Comparison of ENCODE assay signal across 16 mouse cellular contexts in genomic region chr11:11905518-11905917, GRCm38 (mm10).
"Had no signal": no experiment of that assay in that cellular context is flagged by ENCODE, and none has a peak within 500 bp of the region (broad histone marks: within the 10 kb centered on the region; RNA-seq: fewer than 3 reads in every experiment).

No protein-coding gene starts in this region.

- H3K9ac ChIP-seq: neural tube, embryonic 12.5 days; neural tube, embryonic 13.5 days; neural tube, embryonic 15.5 days; stomach, embryonic 15.5 days had no signal

- H3K9me3 ChIP-seq: neural tube, embryonic 12.5 days; neural tube, embryonic 15.5 days; stomach, embryonic 15.5 days had no signal

- DNase-seq: retina, postnatal 1 day; right cerebral cortex, adult 18-20 months; right cerebral cortex, postnatal 14 days; right cerebral cortex, postnatal 4 days; spleen, adult 18-20 months; thymus, adult 18-20 months; thymus, adult 2 months; thymus, postnatal 14 days; thymus, postnatal 25 days; thymus, postnatal 36 days; thymus, postnatal 4 days had no signal

- H3K4me3 ChIP-seq: neural tube, embryonic 12.5 days; neural tube, embryonic 13.5 days; neural tube, embryonic 15.5 days; stomach, embryonic 15.5 days had no signal

- H3K36me3 ChIP-seq: neural tube, embryonic 12.5 days; neural tube, embryonic 13.5 days; neural tube, embryonic 15.5 days; stomach, embryonic 15.5 days had no signal

- H3K4me1 ChIP-seq: neural tube, embryonic 12.5 days; neural tube, embryonic 13.5 days; neural tube, embryonic 15.5 days; stomach, embryonic 15.5 days had no signal

- H3K27ac ChIP-seq: neural tube, embryonic 12.5 days; neural tube, embryonic 13.5 days; neural tube, embryonic 15.5 days; stomach, embryonic 15.5 days; stomach, postnatal 0 days had no signal

- H3K4me2 ChIP-seq: neural tube, embryonic 12.5 days; neural tube, embryonic 13.5 days; neural tube, embryonic 15.5 days; stomach, embryonic 15.5 days had no signal

- H3K27me3 ChIP-seq: neural tube, embryonic 12.5 days; neural tube, embryonic 13.5 days; neural tube, embryonic 15.5 days; stomach, embryonic 15.5 days had no signal
